Mouse (Mus musculus) cerebellum, adult 2 months (tissue): Measurements from ENCODE around the gene Lyst. TPM values are rescaled to one million over a fixed set of nuclear protein-coding genes. Genes with fewer than 3 reads are reported as not detected.
A peak's percentile ranks its signal among the peaks of the same experiment; 100 is the strongest.
"Not testable (repeated sequence)": the region's sequence is repeated elsewhere in the genome, so short reads cannot be mapped to it uniquely, and the experiment has no call there.

ENCODE experiments used
- DNase-seq, 2 experiments: peaks; one replicate each; pipeline ENCODE4 v3.0.0; 2021
- H3K27ac ChIP-seq: fragments of 200-500 bp; 2 replicates; pipeline ENCODE4 v1.5.1; 2012; ENCODE audit warnings: low read length, control low read depth, inconsistent platforms; ENCODE audit not compliant: insufficient read depth
- H3K27me3 ChIP-seq: fragments of 200-500 bp; 2 replicates; pipeline ENCODE4 v1.6.1; 2012; ENCODE audit warnings: inconsistent platforms, mild to moderate bottlenecking, low read length, moderate library complexity; ENCODE audit not compliant: control insufficient read depth, insufficient read depth
- H3K4me1 ChIP-seq: fragments of 200-500 bp; 2 replicates; pipeline ENCODE4 v1.6.1; 2011; ENCODE audit warnings: low read length; ENCODE audit not compliant: control insufficient read depth, insufficient read depth
- H3K4me3 ChIP-seq: fragments of 200-500 bp; replicated peaks from 2 replicates; pipeline ENCODE3; 2011; ENCODE audit warnings: mild to moderate bottlenecking, low read depth, low read length, control low read depth; ENCODE audit not compliant: insufficient read depth
- CTCF ChIP-seq: fragments of 200-500 bp; IDR thresholded peaks from 2 replicates; pipeline ENCODE4 v1.5.1; 2011; ENCODE audit warnings: low read depth, mild to moderate bottlenecking, control low read depth, low read length, moderate library complexity, borderline replicate concordance; ENCODE audit not compliant: insufficient read depth
- POLR2A ChIP-seq: fragments of 200-500 bp; IDR thresholded peaks from 2 replicates; pipeline ENCODE4 v1.6.1; 2011; ENCODE audit warnings: low read length, control low read depth, borderline replicate concordance; ENCODE audit not compliant: insufficient read depth
- WGBS: fragments of 180-500 bp; shearing (Covaris S2); methylation state at CpG from one replicate; pipeline ENCODE4 v1.1.7; 2018; 5-methylcytosine and 5-hydroxymethylcytosine counted together
- polyA plus RNA-seq: library from polyadenylated mRNA; depleted of rRNA; stranded (reverse); fragments of >200 nt; gene quantifications from 2 replicates; pipeline ENCODE4 v1.2.3, GENCODE M21; 2012; rRNA removed

The Lyst gene
- polyA plus RNA-seq = 14.5 and 19.4 TPM in 2 replicates

DNA sequence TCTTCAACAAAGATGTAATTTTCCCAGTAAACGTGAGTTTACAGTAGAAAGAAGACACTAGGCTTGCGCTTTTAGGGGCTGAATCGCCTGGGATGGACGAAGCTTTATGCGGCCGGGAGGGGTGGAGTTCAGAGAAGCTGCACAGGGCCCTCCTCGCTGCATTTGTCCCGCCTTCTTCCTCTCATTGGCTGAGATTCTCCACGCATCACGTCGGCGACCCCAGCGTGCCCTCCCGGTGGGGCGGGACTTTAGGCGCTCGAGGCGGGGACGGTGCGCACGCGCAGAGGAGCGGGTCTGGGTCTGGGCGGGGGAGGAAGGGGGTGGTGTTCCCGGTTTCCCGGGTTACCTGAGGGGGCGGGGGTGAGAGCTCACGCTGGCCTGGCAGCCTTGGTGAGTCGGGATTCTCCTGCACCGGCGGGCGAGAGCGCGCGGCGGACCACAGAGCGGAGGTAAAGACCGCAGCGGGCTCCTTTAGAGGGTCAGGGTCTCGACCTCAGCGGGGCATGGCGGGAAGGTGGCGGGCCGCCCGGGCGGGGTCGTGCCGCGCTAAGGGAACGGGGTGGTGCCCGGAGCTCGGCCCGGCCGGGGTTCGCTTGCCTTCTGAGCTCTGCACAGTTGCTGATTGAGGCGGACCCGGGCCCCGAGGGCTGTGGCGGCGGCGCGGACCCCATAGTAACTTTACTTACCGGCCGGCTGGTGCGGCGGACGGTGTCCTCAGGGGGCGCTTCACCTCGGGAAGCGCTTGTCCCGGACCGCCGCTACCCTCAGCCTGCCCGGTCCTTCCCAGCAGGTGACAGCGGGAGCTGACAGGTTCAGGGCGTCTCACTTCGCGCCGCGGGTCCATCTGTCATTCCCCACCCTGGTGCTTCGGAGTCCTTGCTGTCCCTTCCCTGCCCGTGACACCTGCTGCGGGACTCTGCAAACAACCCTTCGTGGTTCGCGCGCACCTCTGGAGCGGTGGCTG is at the start of gene Lyst:
Lyst (plus strand) TSS at position 350 of the 964 bp plus-strand sequence.
- Histone ChIP-seq H3K27me3 (no peaks in the 10 kb centered on the region), H3K27ac (peak within 1 kb of the TSS; percentile 60), H3K4me3 (peak within 1 kb of the TSS; percentile 63), H3K4me1 (no peaks in the 10 kb centered on the region; the same call in 1 of the 2 replicates)
- peak; percentile 98 to 99 for DNase-seq
- no peak for TF ChIP-seq CTCF
- peak; percentile 68; the same call in 1 of the 2 replicates for TF ChIP-seq POLR2A
- whole genome bisulfite sequencing = under 1% methylated on average over 88 of the region's 88 CpGs

DNA sequence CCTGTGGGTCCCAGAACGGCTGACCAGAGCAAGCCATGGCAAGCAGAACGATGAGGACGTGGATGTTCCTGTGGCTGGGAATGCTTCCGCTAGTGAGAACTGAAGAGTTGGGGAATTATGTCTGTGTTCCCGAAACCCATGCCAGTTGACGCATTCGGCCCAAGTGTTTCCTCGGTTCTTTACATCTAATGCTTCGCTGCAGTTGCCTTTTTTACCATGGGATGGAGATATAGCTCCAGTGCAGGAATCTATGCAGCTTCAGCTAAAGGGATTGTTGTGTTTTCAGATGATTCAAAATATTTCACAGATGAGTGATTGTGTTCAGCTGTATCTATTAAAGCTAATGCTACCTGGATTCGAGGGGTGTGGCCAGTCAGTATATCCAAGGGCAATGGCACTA is 47.1 kb upstream of the Lyst start:
- H3K27me3 ChIP-seq, H3K27ac ChIP-seq, DNase-seq, H3K4me3 ChIP-seq, H3K4me1 ChIP-seq: not testable (repeated sequence)
- WGBS = 85% methylated on average over 10 of the region's 10 CpGs

DNA sequence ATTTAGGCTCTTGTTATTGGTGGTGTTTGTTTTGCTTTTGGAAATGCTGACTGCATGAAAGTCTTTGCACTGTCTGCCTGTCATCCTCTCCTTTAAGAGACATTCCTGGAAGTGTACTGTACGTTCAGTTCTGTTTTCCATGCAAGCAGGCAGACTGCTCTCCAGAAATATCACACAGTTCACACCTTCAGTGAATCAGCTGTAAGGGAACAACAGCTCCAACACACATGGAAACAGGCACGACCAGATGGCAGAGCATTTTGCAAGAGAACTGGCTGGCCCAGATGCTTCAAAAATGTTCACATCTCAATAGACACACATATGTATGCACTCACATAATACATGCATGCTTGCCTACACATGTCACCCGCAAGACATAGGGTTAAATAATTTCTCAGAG is 43.4 kb upstream of the Lyst start:
- Histone ChIP-seq H3K4me3 (no peak overlapping the region), H3K27ac (no peak overlapping the region), H3K27me3 (no peaks in the 10 kb centered on the region), H3K4me1 (peaks cover 3% of the 10 kb centered on the region)
- DNase-seq = no peak
- TF ChIP-seq CTCF (no peak), POLR2A (no peak)
- 55% methylated on average over 3 of the region's 3 CpGs for WGBS

DNA sequence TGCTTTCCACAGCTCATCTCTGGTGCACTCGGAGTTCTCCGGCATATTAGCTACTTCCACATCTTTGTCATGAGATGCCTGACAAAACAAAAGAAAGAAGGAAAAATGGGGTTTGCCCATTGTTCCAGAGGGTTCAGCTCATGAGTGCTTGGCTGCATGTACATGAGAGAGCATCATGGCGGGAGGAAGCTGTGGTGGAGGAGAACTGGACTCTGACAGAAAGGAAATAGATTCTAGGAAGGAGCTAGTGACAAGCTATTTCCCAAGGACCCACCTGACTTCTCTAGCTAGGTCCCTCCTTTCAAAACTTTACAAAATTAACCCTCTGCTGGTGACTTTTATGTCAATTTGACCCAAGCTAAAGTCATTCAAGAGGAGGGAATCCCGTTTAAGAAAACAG is 42.3 kb upstream of the Lyst start:
- no peak for TF ChIP-seq CTCF
- no peak for TF ChIP-seq POLR2A
- peaks cover 3% of the 10 kb centered on the region for H3K4me1 ChIP-seq
- WGBS = 93% methylated on average over 4 of the region's 4 CpGs
- DNase-seq = no peak
- H3K27me3 ChIP-seq = no peaks in the 10 kb centered on the region
- H3K27ac ChIP-seq = no peak overlapping the region
- H3K4me3 ChIP-seq = no peak overlapping the region

DNA sequence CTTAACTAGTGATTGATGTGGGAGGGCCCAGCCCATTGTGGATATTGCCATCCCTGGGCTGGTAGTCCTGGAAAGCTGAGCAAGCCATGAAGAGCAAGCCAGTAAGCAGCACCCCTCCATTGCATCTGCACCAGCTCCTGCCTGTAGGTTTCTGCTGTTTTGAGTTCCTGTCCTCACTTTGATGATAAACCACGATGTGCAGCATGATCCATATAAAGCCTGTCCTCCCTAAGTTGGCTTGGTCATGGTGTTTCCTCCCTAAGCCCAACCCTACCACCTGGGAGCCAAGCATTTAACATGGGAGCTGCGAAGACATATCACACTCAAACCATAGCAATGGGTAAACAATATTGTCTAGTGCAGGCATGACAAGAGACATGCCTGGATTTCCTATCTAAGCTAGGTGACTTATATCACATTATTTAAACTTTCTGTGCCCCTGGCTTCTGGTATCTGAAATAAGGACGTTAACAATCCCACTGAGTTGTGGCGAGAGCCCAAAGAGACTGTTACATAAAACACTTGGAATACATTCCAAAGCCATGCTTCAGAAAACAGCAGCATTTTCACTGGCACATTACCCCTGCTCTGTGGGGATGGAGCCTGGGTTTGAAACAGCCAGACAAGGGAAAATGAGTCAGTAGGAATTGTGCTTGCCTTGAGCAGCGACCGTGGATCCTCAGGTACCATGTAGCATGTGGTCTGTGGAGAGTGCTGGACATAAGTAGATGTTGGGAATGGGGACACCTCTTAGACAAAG is 41.6 kb upstream of the Lyst start:
- Histone ChIP-seq H3K4me3 (no peak overlapping the region), H3K27ac (no peak overlapping the region), H3K4me1 (peaks cover 3% of the 10 kb centered on the region), H3K27me3 (no peaks in the 10 kb centered on the region)
- WGBS = 53% methylated on average over 6 of the region's 6 CpGs
- TF ChIP-seq CTCF = no peak
- TF ChIP-seq POLR2A = no peak
- no peak for DNase-seq

DNA sequence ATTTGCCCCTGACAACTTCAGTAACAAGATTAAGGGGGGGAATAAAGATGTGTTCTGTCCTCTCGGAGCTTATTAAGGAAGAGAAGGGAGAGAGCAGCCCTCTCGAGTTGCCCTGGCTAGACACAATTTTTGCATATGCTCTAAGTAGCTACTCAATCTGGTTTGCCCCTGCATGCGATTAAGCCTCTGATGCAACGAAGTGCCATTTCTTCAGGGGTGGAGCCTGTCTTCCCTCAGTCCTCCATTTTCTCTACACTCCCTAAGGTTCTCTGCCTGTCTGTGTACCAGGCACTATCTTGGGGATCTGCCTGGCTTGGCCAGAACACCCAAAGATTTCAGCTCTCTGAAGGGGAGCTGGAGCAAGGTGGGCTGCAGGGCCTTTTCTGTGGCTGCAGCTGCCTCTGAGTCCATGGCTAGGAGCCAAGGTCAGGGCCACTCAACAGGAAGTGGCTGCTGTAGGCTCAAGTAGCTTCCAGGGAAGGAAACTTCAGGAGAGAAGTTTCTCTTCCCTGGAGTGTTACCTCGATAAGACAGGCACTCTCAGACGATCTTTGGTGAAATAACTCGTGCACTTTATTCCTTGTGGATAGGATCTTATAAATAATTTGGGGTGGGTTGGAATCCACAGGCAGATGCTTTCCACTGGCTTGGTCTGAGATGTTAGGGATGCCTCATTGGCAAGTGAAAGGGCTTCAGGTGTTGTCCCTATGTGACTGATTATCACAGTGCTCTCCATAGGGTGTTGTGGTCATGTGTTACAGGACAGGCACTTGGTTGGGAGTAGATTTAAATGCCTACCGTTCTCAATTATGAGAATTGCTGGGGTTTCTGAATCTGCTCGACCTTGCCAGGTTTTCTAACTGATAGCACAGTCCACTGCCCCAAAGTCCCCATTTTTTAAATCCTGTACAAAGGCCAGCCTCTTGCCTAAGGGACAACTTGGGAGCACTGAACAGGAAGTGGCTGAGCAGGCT is 40.2 kb upstream of the Lyst start:
- Histone ChIP-seq H3K27me3 (no peaks in the 10 kb centered on the region), H3K4me1 (peaks cover 3% of the 10 kb centered on the region), H3K4me3 (no peak overlapping the region), H3K27ac (no peak overlapping the region)
- no peak for TF ChIP-seq CTCF
- no peak for TF ChIP-seq POLR2A
- no peak for DNase-seq
- WGBS = 78% methylated on average over 9 of the region's 9 CpGs

DNA sequence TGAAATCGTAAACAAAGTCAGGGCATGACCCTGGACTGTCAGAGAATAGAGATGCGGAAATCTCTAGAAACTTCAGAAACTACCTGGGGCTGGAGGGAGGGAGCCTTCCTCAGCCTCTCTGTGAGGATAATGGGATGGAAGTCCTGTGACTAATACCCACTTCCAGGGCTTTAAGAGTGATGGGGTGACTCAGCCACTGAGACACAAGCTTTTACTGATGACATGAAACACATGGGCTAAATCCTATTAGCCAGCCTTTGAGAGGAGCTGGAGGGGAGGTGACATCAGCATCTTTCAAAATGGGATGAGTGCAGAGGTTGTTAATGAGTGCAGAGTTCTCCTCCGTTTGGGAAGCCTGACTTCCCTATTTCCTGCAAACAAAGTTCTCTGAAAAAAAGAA is 38.2 kb upstream of the Lyst start:
- no peak overlapping the region for H3K4me3 ChIP-seq
- H3K27me3 ChIP-seq = no peaks in the 10 kb centered on the region
- H3K27ac ChIP-seq = no peak overlapping the region
- no peak for DNase-seq
- 70% methylated on average over 3 of the region's 3 CpGs for WGBS
- H3K4me1 ChIP-seq = peaks cover 6% of the 10 kb centered on the region
- TF ChIP-seq CTCF (no peak), POLR2A (no peak)
